Mouse (Mus musculus) heart, adult 18-20 months (tissue): ENCODE results near the gene Ccni. TPM values are rescaled to one million over a fixed set of nuclear protein-coding genes. Genes with fewer than 3 reads are reported as not detected.

Source experiments
- DNase-seq, 2 experiments: peaks; one replicate each; pipeline ENCODE4 v3.0.0; 2021 to 2022; ENCODE audit warnings: mixed read lengths in 1 of 2
- total RNA-seq, 2 experiments: library from RNA; stranded (reverse); gene quantifications; 2 replicates each; pipeline ENCODE4 v1.2.3; 2021

Gene Ccni
- total RNA-seq, 2 experiments from 2014 or later = 154 to 176 TPM

GRCm38 (mm10) chr5:93201181-93201580, 5.1 kb downstream of the Ccni start:
- no peak for DNase-seq

GRCm38 (mm10) chr5:93198232-93198631, 8.1 kb downstream of the Ccni start:
- DNase-seq = no peak

GRCm38 (mm10) chr5:93190428-93190827, 15.9 kb downstream of the Ccni start:
- no peak for DNase-seq

GRCm38 (mm10) chr5:93189607-93190006, 16.7 kb downstream of the Ccni start:
- DNase-seq = peak; percentile 45 to 55

- no peak for DNase-seq
These were observed 21.7 kb downstream of the Ccni start for GRCm38 (mm10) chr5:93184548-93184947.

- DNase-seq = no peak
These were observed 23.0 kb downstream of the Ccni start for GRCm38 (mm10) chr5:93183311-93183710.

GRCm38 (mm10) chr5:93180252-93180651, 26.0 kb downstream of the Ccni start:
- DNase-seq = peak; percentile 23 to 37

- no peak for DNase-seq
These were observed 27.7 kb downstream of the Ccni start for GRCm38 (mm10) chr5:93178616-93179015.

- no peak for DNase-seq
These were observed 31.6 kb downstream of the Ccni start for GRCm38 (mm10) chr5:93174675-93175074.

- DNase-seq = no peak
These were observed 33.8 kb downstream of the Ccni start for GRCm38 (mm10) chr5:93172536-93172935.

GRCm38 (mm10) chr5:93171420-93171819, 34.9 kb downstream of the Ccni start:
- no peak for DNase-seq

GRCm38 (mm10) chr5:93168654-93169053, 37.6 kb downstream of the Ccni start:
- no peak for DNase-seq

- DNase-seq = no peak
These were observed 38.3 kb downstream of the Ccni start for GRCm38 (mm10) chr5:93167919-93168516.

GRCm38 (mm10) chr5:93163541-93163940, 42.8 kb downstream of the Ccni start:
- peak; percentile 55 to 84 for DNase-seq

- DNase-seq = no peak
These were observed 51.9 kb downstream of the Ccni start for GRCm38 (mm10) chr5:93154401-93154800.

GRCm38 (mm10) chr5:93152451-93152850, 53.8 kb downstream of the Ccni start:
- peak in 1 of 2 experiments; percentile 55 for DNase-seq

GRCm38 (mm10) chr5:93151985-93152384, 54.3 kb downstream of the Ccni start:
- DNase-seq = no peak

- peak in 1 of 2 experiments; percentile 67 for DNase-seq
These were observed 56.1 kb downstream of the Ccni start for GRCm38 (mm10) chr5:93149969-93150777.

GRCm38 (mm10) chr5:93145504-93145903, 60.8 kb downstream of the Ccni start:
- DNase-seq = no peak

- no peak for DNase-seq
These were observed 61.4 kb downstream of the Ccni start for GRCm38 (mm10) chr5:93144874-93145273.

- DNase-seq = no peak
These were observed 62.8 kb downstream of the Ccni start for GRCm38 (mm10) chr5:93143360-93144091.

- DNase-seq = peak in 1 of 2 experiments; percentile 60
These were observed 65.5 kb downstream of the Ccni start for GRCm38 (mm10) chr5:93140747-93141146.

GRCm38 (mm10) chr5:93139350-93139749, 66.9 kb downstream of the Ccni start:
- DNase-seq = no peak
